Mouse (Mus musculus): ENCODE results near the gene Slc9a3r2.

DNA sequence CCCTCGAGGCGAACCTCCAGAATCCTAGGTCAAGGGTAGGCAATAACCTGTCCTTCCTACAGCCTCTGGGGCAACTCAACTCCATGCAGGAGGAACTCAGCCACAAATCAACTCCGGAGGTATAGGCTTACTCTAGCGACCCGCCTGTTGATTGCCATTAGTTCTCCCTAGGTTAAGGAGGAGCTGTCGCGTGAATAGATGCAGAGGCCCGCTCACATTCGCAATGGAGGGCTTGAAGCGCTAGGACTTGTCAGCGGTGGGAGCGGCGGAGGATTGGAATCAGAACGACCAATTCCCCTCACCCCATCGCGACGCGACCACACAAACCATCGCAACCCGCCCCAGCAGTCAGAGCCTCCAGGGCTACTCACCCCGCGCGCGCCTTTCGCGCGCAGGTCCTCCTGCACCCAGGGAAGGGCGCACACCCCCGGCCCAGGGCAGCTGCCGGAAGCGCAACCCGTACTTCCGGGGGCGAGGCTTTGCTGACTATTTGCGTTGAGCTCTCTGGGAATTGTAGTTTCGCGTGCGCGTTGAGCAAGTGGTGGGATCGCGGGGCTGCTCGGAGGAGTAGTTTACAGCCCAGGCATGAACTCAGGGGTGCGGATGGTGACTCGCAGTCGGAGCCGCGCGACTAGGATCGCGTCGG, 17.8 kb downstream of the Slc9a3r2 start, which contains the start of the genes Tsc2 and Nthl1:
- no peak for TF ChIP-seq CTCF (IDR thresholded peaks at IDR 0.05; ENCODE audit: low read depth)
- TF ChIP-seq EP300 (IDR thresholded peaks at IDR 0.05; ENCODE audit: low read depth) = no peak
